Mouse (Mus musculus): ENCODE measurements around the gene Gm2022.
"Not testable (repeated sequence)": the region's sequence is repeated elsewhere in the genome, so short reads cannot be mapped to it uniquely, and the experiment has no call there.

Gene Gm2022

GRCm38 (mm10) chr12:87895070-87895469, at the start of gene Gm2022:
TSS of gene Gm2022 (plus strand) at chr12:87895370.
- DNase-seq (ENCODE audit: low spot score) = not testable (repeated sequence)

- not testable (repeated sequence) for DNase-seq (ENCODE audit: low spot score)
Measured at GRCm38 (mm10) chr12:87850657-87851056, 44.5 kb upstream of the Gm2022 start.

GRCm38 (mm10) chr12:87856067-87856466, 39.1 kb upstream of the Gm2022 start:
- DNase-seq (ENCODE audit: low spot score) = not testable (repeated sequence)

- DNase-seq (ENCODE audit: low spot score) = not testable (repeated sequence)
Measured at GRCm38 (mm10) chr12:87861740-87862692, 33.2 kb upstream of the Gm2022 start.

DNA sequence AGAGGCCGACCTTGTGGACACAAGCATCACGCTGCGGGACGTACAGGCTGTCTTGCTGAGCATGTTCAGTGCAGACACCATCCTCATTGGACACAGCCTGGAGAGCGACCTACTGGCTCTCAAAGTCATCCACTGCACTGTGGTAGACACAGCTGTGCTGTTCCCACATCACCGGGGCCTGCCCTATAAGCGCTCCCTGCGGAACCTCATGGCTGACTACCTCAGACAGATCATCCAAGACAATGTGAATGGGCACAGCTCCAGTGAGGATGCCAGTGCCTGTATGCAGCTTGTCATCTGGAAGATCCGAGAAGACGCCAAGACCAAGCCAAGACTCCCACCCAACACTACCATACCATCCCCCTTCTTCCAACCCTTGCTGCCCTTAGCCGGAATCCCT, 31.5 kb upstream of the Gm2022 start:
- not testable (repeated sequence) for DNase-seq (ENCODE audit: low spot score)

GRCm38 (mm10) chr12:87864048-87864447, 31.1 kb upstream of the Gm2022 start:
- DNase-seq (ENCODE audit: low spot score) = not testable (repeated sequence)

DNA sequence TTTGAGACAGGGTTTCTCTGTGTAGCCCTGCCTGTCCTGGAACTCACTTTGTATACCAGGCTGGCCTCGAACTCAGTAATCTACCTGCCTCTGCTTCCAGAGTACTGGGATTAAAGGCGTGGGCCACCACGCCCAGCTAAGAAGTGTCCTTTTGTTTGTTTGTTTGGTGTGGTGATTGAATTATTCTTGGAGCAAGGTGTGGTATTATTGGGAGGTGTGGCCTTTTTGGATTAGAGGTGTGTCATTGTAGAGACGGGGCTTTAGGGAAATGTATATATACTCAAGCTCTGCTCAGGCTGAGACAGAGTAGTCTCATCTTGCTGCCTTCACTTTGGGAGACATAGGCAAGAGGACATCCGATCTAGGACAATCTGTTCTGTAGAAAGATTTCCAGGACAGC, 21.4 kb upstream of the Gm2022 start, which contains the start of gene Gm2016:
TSS of gene Gm2016 (plus strand) at position 301 of the 400 bp plus-strand sequence.
- DNase-seq (ENCODE audit: low spot score) = not testable (repeated sequence)

DNA sequence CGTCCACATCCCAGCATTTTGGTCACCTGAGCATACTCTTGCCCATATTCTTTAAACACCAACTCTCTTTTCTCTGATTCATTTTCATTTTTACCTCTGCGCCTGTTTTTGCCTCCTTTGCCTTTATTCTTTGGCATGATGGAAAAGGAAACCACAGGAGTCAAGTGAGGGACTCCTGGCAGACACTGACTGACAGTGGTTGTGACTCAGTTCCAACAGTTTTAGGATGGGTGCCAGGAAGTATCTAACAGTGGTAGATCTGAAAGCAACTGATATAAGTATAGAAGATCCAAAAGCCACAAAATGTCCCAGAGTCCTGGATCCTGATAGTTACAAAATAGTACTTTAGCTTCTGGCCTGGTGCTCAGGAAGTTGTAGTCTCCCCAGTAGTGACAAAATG, 24.6 kb downstream of the Gm2022 start, which contains the start of gene Gm2035:
TSS of gene Gm2035 (minus strand) at position 137 of the 400 bp plus-strand sequence.
- not testable (repeated sequence) for DNase-seq (ENCODE audit: low spot score)
